Mouse (Mus musculus) embryo, embryonic 10.5 days (tissue): Measurements from ENCODE around the gene Jmjd1c.

Experiments
- DNase-seq: peaks from one replicate; pipeline ENCODE4 v3.0.0-alpha.2; 2015; ENCODE audit warnings: low spot score

The Jmjd1c gene

GRCm38 (mm10) chr10:67095798-67096620 is at the start of gene Jmjd1c:
Gene Jmjd1c (plus strand): TSS chr10:67096125.
- DNase-seq: peak; percentile 90

DNA sequence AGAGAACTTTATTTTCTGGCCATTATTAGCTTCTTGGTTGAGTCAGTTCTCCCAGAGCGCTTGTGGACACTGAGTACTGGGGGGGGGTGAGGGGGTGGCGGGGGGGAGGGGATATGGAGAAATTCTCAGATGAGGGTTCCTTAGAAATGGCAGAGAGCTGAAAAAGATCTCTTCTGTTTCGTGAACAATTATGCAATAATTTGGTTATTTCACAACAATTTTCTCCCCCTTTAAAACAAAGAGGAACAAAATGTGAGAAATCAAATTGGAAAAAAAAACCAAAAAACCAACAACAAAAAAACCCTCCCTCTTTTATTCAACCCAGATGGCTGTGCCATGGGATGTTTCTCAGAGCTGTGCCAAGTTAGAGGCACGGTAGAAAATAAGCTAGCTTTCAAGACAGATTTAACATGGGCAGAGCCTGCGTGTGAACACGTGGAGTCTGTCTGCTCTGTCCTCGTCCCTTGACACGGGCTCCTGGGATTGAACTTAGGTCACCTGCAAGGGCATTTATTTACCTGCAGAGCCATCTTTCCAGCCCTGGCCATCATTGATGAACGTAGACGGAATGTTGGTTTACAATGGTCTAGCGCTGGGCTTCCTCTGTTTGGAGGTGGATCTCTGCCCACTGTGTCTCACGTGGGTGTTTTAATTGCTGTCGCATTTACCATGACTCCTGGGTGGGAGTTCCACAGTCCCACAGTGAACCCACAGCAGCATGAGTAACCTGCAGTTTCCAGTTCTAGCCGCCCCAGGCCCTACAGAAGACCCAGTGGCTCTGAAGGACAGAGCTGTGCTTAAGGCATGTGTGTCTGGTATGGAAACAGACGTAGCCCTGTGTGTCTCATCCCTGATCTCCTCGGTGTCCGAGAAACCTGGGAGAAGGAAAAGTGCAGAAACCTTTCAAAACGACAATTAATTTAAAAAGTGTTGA is 47.9 kb upstream of the Jmjd1c start:
- DNase-seq: no peak

GRCm38 (mm10) chr10:67048871-67049615 is 46.9 kb upstream of the Jmjd1c start:
- no peak for DNase-seq

GRCm38 (mm10) chr10:67049621-67050020 is 46.3 kb upstream of the Jmjd1c start:
- DNase-seq: no peak

DNA sequence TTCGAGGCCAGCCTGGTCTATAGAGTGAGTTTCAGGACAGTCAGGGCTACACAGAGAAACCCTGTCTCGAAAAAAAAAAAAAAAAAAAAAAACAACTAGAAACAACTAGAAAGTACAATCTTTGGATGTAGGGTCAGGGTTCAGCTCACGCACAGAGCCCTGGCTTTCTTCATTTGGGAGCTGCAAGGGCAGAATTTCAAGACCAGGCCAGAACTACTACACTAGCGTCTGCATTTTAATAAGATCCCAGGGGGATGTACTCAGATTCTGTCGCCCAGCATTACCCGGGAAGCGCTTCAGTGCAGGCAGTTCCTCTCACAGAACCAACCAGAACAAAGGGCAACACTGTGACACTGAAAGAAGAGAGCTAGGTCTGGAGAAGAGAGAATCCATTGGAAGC is 45.2 kb upstream of the Jmjd1c start:
- DNase-seq: no peak

- DNase-seq: no peak
Observed at GRCm38 (mm10) chr10:67051466-67051865, 44.5 kb upstream of the Jmjd1c start.

- no peak for DNase-seq
Observed at GRCm38 (mm10) chr10:67052429-67052828, 43.5 kb upstream of the Jmjd1c start.

DNA sequence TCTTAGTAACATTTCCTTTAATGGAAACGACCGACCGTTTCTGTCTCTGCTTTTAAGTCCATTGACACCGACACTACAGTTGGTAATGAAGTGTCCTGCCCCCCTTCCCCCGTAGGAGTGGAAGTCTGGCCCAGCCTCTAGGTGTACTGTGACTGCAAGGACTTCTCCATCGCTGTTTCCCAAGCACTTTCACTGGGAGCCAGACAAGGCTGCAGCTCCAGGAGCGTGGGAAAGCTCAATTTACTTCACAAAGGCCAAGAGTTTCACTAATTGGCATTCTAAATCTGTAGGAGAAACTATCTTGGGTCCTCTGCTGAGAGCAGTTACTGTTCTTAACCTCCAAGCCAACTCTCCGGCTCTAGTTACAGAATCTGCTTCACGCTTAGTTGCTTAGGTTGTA is 42.5 kb upstream of the Jmjd1c start:
- peak; percentile 34 for DNase-seq

DNA sequence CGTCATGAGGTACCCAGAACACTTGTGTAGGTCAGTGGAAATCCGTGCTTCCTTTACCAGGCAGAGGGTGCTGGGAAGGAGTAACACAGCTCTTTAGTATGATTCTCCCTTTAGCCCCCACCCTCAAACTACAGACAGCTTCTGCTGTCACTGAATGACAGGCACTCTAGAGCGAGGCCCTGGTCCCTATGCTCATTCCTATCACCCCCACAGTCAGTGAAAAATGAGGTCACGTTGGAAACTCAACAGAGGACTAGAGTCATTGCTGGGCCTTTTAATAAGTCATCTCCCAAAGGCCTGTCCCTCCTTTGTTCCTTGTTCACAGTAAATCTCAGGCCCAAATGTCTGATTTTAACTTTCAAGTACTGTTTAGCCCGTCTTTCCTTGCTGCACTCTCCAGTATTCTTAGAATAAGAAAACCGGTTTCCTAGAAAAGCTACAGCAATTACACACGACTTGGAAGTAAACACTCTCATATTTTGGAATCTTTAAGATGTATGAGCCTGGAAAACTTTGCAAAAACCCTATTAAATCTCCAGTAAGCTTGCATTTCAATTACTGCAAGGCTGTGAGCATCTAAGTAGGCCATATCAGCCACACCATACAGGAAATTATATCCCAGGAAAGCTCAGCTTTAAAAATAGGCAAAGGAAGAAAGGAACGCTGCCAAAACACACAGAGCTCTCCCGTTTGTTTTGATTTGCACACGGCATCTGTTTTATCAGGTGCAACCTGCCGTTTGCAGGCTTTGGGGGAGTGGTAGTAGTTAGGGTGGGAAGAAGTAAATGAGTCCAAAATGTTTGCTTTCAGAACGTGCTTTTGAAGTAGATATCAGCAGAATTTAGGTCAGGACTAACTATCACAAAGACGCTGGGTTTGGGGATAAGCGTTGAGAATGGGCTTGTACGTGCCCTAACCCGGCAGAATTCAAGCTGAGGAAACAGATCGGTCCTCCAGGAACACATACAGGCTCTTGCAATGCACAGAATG is 39.8 kb upstream of the Jmjd1c start:
- peak; percentile 39 for DNase-seq

GRCm38 (mm10) chr10:67057208-67057607 is 38.7 kb upstream of the Jmjd1c start:
- DNase-seq: no peak

GRCm38 (mm10) chr10:67057696-67058095 is 38.2 kb upstream of the Jmjd1c start:
- DNase-seq: no peak

DNA sequence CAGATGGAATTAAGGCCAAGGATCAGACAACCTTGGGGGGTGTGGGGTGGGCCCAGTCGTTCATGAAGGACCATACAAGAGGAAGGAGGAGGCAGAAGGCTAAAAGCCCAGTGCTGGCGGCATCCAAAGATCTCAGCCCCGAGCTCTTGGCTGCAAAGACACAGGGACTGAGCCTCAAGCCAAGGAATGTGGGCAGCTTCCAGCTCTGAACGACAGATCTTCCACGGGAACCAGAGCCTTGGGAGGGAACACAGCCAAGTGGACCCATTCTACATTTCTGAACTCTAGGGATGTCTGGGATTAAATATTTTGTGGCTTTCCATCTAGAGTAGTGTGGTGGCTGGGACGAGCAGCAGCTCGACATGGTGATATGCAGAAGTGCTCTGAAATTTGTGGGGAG is 37.6 kb upstream of the Jmjd1c start:
- no peak for DNase-seq

DNA sequence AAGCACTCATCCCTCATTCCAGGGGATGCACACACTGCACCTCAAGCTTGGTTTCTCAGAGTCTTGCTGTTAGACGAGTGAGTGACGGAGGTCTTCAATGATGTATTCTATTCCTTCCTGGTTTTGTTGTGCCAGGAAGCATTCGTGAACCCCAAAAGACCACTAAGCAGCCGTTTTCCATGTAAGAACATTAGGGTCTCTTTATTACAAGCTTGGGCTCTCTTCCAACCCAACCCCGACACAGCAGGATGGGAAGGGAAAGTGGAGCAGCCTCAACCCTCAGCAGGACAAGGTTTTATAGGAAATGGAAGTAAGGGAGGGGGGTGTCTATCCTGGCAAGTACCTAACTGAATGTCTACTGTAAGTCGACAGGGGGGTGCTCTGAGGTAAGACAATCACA is 37.2 kb upstream of the Jmjd1c start:
- no peak for DNase-seq

GRCm38 (mm10) chr10:67061367-67061801 is 34.5 kb upstream of the Jmjd1c start:
- peak; percentile 68 for DNase-seq

- DNase-seq: no peak
Observed at GRCm38 (mm10) chr10:67061823-67062222, 34.1 kb upstream of the Jmjd1c start.

DNA sequence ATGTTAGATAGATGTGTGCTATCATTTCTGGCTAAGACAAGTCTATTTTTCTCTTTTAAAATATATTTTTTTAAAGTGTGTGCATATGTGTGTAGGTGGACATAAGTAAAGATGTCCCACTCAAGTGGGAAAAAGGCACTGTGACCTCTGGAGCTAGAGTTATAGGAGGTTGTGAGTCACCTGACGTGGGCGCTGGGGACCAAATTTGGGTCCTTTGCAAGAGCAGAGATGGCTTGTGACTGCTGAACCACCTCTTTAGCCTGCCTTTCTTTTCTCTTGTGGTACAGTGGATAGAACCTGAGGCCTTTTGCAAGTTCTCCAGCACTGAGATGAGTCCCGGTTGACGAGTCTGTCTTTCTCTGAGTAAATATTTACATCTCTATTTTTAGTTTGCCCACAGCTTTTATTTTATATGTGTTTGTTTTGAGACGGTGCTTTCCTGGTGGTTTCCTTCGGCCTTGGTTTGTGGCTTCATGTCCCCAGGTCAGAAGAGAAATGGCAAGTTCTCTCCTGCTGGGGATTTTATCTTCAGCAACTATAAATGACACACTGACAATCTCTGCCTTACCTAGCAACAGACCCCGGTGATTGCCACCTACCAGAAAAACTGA is 30.5 kb upstream of the Jmjd1c start:
- DNase-seq: no peak

DNA sequence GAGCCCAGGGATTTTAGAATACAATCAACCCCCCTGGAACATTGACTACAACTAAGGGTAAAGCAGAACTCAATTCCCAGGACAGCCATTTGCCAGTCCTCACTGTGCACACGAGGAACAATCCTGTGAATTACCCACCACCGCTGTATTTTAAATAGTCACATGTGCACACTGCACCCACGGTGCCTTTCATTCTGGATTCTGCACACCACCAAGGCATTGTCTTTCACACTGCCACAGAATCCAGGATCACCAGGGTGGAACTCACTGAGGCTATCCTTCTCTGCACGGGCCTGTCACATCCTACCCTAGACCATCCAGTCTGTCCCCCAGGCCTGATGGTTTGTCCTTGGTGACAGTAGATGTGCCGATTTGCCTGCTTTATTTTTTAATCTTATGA is 30.0 kb upstream of the Jmjd1c start:
- DNase-seq: no peak

DNA sequence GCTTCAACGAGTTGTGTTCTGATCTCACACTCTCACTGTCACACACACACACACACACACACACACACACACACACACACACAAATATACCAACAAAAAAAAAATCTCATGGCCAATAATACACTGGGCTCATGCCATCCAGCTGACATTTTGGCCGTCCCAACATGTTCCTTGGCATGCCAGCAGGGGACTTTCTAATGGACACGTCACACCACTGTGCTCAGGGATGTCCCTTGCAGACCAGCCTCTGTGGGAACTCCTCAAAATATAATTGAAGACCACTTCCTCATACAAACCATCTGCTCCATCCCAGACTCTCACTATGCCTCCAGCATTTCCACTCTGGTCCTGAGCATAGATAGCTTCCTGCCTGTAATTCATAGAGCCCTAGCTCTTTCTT is 29.5 kb upstream of the Jmjd1c start:
- DNase-seq: no peak

GRCm38 (mm10) chr10:67069013-67069412 is 26.9 kb upstream of the Jmjd1c start:
- no peak for DNase-seq

DNA sequence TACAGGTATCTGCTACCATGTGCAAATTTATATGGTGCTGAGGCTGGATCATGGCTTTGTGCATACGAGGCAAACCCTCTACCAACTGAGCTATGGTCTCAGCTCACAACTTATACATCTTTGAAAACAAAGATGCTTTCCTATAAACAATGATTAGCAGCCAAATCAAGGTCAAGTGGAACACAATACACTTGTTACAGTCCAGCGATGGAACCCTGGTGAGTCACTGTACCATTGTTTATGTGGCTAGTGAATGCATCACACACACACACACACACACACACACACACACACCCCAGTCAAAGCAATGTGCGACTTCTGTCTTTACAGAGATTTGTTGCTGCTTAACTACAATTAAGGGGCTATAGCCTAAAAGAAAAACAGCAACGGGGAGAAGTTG is 24.5 kb upstream of the Jmjd1c start:
- no peak for DNase-seq

DNA sequence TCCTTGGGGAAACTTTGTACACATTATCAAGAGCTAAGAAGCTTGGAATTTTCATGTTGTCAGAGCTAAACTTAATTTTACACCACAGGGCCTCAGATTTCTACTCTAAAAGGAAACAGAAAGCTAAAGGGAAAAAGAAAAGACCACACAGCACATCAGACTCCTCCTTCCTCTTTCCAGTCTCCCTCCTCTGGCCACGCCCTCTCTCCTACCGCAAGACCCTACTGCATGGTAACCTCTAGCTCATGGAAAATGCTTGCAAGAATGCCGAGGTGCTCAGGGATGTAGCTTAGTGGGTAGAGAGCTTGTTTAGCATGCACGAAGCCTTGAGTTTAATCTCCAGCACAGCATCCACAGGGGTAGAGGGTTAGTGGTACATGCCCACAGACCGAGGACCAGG is 24.0 kb upstream of the Jmjd1c start:
- DNase-seq: no peak
